Mouse (Mus musculus): ENCODE data around the gene Tex19.2.

Tex19.2 gene

DNA sequence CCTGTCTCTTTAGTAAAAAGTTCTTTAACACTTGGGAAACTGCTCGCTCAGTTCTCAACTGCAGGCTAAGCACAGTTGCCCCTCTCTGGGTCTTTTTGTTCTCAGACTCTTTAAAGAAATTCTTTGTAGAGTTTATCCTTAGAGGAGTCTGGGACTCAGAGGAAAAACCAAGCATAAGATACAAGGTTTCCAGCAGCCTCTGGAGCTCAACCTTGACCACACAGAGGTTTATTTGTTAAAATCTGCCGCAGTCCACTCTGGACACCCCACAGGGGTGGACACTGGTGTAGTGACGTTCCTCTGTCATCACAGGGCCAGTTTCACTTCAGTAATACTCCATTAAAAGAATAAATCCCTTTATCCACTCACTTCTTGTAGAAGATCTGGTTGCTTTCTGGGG is at the start of gene Tex19.2:
TSS of gene Tex19.2 (minus strand) at position 101 of the 400 bp plus-strand sequence.
- DNase-seq (ENCODE audit: low read depth, low spot score) = no peak

DNA sequence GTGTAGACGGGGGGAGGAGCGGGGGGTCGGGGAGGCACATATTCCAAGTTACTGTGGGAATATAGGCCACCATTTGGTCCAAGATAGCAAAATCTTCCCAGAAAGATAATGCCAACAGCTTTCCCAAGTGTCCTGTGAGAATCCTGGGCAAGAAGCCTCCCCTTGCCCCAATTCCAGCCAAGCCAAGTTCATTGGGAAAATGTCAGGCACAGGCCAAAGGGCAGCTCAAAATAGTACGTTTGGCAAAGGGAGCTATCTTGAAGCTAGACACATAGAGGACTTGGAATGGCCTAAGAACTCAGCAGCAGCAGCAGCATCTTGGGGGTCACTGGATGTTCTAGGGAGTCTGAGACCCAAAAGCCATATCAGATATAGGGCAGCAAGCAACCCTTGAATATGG is 45.3 kb upstream of the Tex19.2 start:
- no peak for DNase-seq (ENCODE audit: low read depth, low spot score)

DNA sequence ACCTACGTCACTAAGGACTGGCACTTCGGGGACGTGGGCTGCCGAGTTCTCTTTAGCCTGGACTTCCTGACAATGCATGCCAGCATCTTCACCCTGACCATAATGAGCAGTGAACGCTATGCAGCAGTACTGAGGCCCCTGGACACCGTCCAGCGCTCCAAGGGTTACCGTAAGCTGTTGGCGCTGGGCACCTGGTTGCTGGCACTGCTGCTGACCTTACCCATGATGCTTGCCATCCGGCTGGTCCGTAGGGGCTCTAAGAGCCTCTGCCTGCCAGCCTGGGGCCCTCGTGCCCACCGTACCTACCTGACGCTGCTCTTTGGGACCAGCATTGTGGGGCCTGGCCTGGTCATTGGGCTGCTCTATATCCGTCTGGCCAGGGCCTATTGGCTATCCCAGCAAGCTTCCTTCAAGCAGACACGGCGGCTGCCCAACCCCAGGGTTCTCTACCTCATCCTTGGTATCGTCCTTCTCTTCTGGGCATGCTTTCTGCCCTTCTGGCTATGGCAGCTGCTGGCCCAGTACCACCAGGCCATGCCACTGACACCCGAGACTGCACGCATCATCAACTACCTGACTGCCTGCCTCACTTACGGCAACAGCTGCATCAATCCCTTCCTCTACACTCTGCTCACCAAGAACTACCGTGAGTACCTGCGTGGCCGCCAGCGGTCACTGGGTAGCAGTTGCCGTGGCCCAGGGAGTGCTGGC is 42.3 kb upstream of the Tex19.2 start:
- DNase-seq (ENCODE audit: low read depth, low spot score) = no peak

DNA sequence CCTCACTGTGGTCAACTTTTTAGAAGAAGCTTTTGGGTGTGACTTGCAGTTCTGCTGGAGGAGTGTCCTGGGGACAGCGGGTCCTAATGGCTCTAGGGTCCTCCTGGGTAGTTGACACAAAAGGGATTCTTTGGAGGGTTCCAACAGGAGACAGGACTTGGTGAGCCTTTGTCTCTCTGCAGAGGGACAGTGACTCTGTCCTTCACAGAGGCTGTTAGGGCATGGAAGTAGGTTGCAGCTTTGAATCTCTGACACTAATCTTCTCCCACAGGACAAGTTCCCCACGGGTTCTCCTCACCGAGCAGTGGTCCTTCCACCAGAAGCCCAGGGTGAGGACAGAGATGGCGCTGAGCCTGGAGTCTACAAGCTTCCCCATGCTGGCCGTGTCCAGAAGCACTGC is 41.5 kb upstream of the Tex19.2 start, which contains the start of gene Uts2r:
TSS of gene Uts2r (plus strand) at position 301 of the 400 bp plus-strand sequence.
- no peak for DNase-seq (ENCODE audit: low read depth, low spot score)

DNA sequence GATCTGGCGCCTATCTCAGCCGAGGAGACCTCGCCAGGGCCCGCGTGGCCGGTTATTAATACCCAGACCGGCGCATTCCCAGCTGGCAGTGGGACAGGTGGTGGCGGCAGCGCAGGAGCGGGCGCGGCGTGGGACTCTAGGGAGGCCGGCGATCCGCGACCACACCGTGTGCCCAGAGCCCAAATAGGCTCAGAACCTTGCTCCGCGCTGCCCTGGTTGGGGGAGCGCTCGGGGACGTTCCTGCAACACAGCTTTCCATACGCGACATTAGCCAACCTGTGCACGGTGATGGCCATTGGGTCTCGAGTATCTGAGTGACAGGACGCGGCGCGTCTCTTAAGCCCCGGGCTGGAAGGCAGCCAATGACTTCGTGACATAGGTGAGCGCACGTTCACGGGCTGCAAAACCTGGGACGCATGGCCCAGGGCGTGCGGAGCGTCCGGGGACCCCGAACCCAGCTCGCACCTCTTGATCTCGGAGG is 38.0 kb upstream of the Tex19.2 start:
- no peak for DNase-seq (ENCODE audit: low read depth, low spot score)

DNA sequence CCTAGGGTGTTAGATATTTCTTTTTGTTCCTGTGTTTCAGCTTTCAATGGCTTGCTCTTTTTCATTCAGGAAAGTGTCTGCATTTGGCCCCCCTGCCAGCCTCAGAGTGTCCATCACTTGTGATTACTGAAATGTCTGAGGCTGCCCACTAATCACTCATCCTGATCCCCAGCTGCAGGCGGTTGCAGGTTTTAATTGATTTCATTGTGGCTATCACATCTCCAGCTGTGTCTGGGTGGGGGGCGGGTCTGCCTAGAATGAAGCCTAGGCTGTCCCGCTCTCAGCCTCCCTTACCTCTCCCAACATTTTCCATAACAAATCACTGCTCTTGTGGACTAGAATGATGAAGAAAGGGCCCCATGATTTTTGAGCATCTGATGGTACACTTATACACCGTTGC is 35.7 kb upstream of the Tex19.2 start:
- no peak for DNase-seq (ENCODE audit: low read depth, low spot score)

DNA sequence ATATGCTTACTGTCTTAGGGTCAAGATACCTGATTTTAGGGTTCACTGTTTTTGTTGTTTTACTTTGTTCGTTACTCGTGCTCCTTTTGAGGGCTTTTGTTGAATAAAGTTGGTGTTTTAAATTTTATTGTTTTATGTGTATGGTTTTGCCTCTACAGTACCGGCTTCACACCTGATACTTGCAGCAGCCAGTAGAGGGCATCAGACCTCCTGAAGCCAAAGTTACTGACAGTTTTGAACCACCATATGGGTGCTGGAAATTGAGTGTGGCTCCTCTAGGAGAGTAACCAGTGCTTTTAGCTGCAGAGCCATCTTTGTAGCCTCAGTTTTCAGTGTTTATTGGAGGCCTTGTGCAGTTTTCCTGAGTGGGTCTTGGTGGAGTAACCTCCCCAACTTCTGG is 29.7 kb upstream of the Tex19.2 start:
- DNase-seq (ENCODE audit: low read depth, low spot score) = no peak

DNA sequence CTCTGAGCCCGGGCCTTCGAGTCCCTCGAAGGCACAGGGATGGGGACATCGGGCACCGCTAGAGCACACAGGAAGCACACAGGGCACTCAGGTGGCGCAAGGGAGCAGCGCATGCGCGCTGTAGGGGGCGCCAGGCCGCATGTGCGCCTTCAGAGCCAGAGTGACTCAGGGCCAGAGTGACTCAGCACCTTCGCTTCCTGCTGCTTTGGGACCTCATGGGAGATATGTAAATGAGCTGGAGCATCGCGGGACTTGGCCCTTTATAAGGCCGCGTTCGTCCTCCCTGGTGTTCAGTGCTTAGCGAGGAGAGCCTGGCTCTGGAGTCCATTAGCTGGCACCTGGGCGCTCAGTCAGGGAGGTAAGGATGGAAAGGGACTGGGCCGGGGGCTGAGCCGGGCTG is 27.4 kb upstream of the Tex19.2 start, which contains the start of gene Tex19.1:
TSS of gene Tex19.1 (plus strand) at position 279 of the 400 bp plus-strand sequence.
- DNase-seq (ENCODE audit: low read depth, low spot score) = no peak

DNA sequence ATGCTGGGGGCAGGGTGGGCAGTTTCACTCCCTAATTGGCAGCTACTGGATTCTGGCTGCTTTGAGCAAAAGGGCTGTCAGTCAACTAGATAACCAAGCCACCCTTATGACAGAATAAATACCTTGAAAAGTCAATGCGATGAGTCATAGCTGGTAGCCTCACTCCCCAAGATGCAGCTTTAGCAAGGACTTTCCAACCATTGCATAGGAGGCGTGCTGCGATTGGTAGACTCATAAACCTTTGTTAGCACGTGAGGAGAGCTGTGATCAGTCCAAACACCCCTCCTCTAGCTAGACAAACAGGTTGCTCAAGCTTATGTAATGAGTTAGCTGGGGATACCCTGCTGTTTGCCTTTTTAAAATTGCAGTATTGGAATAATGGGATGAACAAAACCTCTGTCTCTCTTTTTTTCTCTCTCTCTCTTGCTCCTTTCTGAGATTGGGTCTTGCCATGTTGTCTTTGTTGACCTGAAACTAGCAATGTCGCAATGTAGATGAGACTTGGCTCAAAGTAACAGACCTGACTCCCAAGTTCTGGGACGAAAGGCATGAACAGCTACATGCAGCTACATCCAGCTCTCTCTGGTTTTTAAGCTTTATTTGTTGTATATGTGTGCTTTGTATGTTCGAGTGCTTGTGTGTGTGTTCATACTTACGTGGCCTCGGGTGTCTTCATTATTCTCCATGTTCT is 25.0 kb upstream of the Tex19.2 start:
- DNase-seq (ENCODE audit: low read depth, low spot score) = no peak

DNA sequence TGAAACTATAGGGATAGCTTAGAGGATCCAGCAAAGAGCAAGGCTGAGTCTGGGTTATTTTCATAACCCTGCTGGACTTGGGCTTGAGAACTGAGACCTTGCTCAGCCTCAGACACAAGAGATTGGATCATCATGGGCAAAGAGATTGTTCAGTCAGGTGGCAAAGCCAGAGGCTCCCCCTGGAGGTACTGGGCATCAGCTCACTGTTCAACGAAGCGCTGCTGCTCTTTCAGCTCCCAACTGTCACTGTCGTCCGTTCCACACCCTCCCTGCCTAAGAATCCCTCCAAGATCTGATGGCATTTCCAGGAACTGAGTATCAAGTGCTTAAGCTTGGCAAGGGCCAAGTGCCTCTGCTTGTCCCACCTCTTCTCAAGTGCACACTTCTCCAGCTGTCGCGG is 20.3 kb upstream of the Tex19.2 start:
- no peak for DNase-seq (ENCODE audit: low read depth, low spot score)

DNA sequence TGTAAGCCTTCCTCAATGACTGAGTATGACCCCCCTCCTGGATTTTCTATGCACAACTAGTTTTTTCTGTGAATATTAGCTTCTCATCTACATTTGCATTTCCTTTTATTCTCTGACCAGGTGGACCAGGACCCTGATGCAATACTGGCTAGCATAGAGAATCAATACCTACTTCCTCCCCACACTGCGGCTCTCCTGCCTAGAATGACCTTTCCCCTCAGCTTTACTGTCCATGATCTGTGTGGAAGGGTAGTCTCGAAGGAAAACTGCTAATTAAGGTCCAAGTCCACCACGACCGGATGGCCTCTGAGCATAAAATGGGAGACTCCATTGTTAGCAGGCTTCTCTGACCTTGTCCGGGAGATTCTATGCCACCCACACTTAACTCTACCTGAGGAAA is 19.2 kb upstream of the Tex19.2 start:
- no peak for DNase-seq (ENCODE audit: low read depth, low spot score)

DNA sequence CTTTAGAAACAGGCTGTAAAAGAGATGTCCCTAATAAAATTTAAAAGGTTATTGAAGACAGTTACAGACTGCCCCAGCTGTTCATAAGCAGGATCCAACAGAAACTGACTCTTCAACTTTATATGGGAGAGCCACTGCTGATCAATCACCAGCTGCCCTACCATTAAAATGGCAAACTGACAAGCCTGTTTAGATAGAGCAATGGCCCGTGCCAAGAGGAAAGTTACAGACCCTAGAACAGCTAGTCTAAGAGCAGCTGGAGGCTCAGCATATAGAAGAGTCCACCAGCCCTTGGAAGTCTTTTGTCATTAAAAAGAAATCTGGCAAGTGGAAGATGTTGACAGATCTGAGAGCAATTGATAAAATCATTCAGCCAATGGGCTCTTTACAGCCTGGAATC is 16.1 kb upstream of the Tex19.2 start:
- no peak for DNase-seq (ENCODE audit: low read depth, low spot score)

DNA sequence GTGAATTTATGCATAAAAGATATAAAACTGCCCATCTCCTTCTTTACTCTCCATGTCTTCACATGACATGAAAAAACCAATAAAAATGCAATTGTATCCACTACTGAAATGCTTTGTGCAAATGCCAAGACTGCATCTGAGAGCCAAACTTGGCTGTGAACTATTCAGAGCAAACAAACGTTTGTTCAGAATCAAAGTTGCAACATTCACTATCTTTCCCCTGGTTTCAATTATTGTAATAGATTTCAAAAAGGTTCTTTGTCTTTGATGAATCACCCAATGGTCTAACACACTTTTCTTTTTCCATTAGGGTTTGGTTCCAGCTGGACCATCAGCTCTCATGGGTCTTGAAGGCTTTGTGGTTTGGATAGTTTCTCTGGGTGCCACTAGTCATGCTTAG is 11.1 kb upstream of the Tex19.2 start:
- DNase-seq (ENCODE audit: low read depth, low spot score) = no peak

DNA sequence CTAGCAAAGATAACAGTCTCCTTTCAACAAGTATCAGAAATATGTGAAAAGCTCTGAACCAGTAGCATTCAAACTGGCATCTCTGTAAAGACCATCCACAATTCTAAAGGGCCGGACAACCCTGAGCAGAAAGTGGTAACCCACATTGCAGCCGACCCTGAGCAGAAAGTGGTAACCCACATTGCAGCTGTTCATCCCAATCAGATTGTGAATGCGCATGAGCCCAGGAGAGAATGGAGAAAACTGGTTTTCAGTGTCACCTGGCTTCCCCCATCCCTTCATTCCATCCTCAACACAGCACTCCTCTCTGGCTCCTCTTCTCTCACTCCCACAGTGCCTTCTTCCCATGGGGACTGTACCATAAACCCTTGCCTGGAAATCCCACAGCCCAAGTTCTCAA is 9.0 kb upstream of the Tex19.2 start:
- no peak for DNase-seq (ENCODE audit: low read depth, low spot score)

DNA sequence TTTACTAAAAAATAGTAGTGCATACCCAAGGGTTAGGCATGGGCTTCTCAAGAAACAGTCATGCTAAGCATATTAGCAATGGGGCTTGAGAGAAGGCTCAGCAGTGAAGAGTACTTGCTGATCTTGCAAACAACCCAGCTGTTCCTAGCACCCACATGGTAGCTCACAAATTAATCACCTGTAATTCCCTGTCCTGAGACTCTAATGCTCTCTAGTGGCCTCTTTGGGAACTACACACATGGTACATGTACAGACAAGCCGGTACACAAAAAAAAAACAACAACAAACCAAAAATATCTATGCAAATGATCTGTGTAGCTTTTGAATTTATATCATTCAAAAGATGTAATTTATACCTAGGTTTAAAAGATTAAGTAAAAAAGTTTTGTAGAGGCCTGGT is 7.9 kb upstream of the Tex19.2 start:
- DNase-seq (ENCODE audit: low read depth, low spot score) = no peak

DNA sequence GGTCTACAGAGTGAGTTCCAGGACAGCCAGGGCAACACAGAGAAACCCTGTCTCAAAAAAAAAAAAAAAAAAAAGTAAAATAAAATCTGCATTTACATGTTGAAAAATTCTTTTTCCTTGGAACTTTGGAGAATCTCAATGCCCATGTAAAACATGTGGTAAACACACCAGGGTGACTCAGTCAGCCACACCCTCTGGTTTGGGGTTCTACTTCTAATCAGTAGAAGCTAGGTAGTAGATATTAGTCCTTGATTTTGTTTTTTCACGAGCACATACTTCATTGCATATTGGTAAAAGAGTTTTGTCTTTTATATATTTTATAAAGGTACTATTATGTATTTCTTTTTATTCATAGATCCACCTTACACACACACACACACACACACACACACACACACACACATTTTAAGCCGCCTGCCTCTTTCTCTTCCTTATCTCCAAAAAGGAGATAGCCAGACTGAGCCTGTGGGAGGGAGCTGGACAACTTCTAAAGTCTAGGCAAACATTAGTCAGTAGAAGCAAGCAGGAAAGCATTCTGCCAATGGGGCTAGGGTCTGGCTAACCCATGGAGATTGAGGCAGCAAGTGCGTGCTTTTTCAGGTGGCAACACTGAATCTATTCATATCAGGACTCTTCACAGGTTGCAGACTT is 7.2 kb upstream of the Tex19.2 start:
- DNase-seq (ENCODE audit: low read depth, low spot score) = no peak

DNA sequence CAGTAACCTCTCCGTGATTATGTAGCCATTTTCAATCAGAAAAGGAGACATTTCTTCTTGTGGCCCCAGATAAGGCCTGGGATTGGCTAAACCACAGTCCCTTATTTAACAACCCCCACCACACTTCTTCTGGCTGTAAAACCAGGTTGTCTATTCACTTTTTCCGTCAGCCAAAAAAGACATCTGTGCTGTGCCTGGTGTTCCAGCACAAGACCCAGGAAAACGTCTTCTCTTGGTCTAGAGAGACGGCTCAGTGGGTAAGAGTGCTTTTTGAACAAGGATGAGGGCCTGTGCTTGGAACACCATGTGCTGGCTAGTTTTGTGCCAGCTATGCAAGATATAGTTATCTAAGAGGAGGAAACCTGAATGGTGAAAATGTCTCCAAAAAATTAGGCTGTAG is 5.0 kb upstream of the Tex19.2 start:
- no peak for DNase-seq (ENCODE audit: low read depth, low spot score)

DNA sequence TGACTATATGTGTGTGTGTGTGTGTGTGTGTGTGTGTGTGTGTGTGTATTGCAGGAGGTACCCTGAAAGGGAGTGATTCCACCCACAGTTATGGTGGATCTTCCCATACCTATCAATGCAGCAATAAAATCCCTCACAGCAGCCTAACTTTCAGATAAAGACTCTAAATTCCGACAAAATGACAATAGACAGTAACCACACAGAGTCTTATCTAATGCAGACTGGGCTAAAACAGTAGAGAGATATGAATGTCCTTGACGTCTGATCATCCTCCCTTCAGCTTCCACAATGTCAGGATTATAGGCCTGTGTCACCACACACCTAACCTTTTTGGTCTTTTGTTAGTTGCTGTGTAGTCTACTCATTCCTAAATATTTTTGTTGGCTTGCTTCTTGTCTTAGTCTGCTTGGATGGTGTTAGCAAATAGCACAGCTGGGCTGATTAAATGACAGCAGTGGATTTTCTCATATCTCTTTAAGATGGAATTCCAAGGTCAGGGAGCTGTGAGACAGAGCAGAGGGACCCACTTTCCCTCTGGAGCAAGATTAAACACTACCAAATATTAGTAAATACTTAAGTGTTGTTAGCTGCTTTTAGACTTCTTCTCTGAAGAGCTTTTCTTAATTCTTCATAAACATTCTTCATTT is 3.7 kb upstream of the Tex19.2 start:
- no peak for DNase-seq (ENCODE audit: low read depth, low spot score)

DNA sequence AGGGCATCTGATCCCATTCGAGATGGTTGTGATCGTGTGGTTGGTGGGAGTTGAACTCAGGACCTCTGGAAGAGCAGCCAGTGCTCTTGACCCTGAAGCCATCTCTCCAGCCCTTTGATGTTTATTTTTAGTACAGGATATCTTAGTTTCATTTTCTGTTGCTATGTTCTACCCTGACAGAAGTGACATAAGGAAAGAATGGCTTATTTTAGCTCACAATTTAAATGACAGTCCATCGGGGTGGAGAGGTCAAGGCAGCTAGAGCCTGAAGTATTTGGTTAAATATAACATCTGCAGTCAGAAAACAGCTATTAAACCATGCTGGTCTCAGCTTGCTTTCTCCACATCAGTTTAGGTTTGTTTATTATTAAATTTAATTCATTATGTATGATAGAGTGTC is 2.7 kb upstream of the Tex19.2 start:
- DNase-seq (ENCODE audit: low read depth, low spot score) = no peak

DNA sequence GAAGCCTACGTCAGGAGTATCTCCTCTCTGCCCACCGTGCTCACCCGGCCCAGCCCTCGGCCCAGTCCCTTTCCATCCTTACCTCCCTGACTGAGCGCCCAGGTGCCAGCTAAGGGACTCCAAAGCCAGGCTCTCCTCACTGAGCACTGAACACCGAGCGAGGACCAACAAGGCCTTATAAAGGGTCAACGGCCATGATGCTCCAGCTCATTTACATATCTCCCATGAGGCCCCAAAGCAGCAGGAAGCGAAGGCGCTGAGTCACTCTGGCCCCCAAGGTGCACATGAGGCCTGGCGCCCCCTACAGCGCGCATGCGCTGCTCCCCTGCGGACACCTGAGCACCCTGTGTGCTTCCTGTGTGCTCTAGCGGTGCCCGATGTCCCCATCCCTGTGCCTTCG is 371 bp downstream of the Tex19.2 start:
- no peak for DNase-seq (ENCODE audit: low read depth, low spot score)

DNA sequence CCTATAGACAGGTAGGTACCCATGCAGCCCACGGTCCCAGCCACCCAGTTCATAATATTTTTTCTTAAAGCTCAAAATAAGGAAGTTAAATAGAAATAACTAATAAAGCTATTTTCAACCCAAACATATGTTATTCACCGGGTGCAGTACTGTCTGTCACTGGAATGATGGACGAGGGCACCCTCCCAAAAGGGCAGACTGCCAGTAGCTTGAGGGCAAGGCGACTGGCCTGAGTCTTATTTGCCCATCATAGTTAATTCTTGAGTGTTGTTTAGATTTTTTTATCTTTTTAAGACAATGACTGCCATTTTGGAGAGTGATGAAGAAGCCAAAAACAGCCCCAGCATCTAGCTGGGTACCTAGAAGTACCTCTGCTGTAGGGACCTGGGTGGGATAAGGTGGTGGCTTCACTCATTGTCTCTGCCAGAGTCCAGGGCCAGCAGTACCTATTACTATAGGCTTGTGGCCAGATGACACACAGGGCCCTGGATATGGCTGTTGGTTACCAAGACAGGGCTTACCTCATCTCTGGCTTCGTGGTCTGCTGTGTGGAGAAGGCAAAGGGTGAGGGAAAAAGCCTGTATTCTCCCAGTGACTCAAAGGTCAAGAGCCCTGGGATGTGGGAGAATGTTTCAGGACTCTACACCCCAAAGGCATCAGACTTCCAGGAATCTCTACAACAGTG is 6.2 kb downstream of the Tex19.2 start:
- DNase-seq (ENCODE audit: low read depth, low spot score) = no peak

DNA sequence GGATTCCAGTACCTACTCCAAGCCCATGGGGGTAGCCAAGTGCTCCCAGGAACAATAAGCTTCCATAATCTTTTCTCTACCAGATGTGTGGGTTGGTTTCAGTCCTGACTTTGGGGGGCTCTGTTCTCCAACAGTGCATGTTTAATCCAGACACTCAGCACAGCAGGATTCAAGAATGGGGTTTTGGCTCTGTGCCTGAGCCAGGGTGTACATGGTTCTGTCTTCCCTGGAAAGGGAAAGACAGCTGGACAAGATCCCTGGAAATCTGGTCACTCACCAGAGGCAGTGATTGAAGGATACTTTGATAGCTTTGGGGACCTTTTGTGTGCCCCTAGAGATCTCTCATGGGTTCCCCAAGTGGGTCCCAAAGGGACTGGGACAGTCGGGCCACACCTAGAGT is 6.9 kb downstream of the Tex19.2 start:
- no peak for DNase-seq (ENCODE audit: low read depth, low spot score)
